Mouse (Mus musculus) cortical plate, adult 2 months (tissue): Measurements from ENCODE around the gene Ap1s3. TPM values are rescaled to one million over a fixed set of nuclear protein-coding genes. Genes with fewer than 3 reads are reported as not detected.
A peak's percentile ranks its signal among the peaks of the same experiment; 100 is the strongest.

ENCODE experiments used
- H3K27ac ChIP-seq: fragments of 200-500 bp; 2 replicates; pipeline ENCODE4 v1.5.1; 2012; ENCODE audit warnings: low read length, control low read depth, inconsistent platforms; ENCODE audit not compliant: insufficient read depth
- H3K4me1 ChIP-seq: fragments of 200-500 bp; 2 replicates; pipeline ENCODE4 v1.6.1; 2011; ENCODE audit warnings: low read length; ENCODE audit not compliant: control insufficient read depth, insufficient read depth
- H3K4me3 ChIP-seq: fragments of 200-500 bp; 2 replicates; pipeline ENCODE4 v1.5.1; 2011; ENCODE audit warnings: mild to moderate bottlenecking, low read length, control low read depth; ENCODE audit not compliant: insufficient read depth
- CTCF ChIP-seq: fragments of 200-500 bp; IDR thresholded peaks from 2 replicates; pipeline ENCODE4 v1.5.1; 2011; ENCODE audit warnings: mild to moderate bottlenecking, control low read depth, low read length; ENCODE audit not compliant: insufficient read depth; ENCODE audit errors: extremely low read depth
- POLR2A ChIP-seq: fragments of 200-500 bp; IDR thresholded peaks from 2 replicates; pipeline ENCODE4 v1.6.1; 2011; ENCODE audit warnings: mild to moderate bottlenecking, low read length, control low read depth; ENCODE audit not compliant: insufficient read depth; ENCODE audit errors: extremely low read depth
- polyA plus RNA-seq: library from polyadenylated mRNA; depleted of rRNA; stranded (reverse); fragments of >200 nt; gene quantifications from 2 replicates; pipeline ENCODE4 v1.2.3, GENCODE M21; 2012; rRNA removed

Gene Ap1s3
- polyA plus RNA-seq = 1.9 and 2.0 TPM in 2 replicates

- peak within 1 kb of the TSS; percentile 52 for H3K4me3 ChIP-seq
- TF ChIP-seq POLR2A (no peak), CTCF (no peak)
- H3K27ac ChIP-seq = no peak within 1 kb of the TSS
- no peaks in the 10 kb centered on the region; the same call in 1 of the 2 replicates for H3K4me1 ChIP-seq
Measured at GRCm38 (mm10) chr1:79671543-79672337, at the start of gene Ap1s3. Gene Ap1s3 (minus strand): TSS chr1:79671972.

DNA sequence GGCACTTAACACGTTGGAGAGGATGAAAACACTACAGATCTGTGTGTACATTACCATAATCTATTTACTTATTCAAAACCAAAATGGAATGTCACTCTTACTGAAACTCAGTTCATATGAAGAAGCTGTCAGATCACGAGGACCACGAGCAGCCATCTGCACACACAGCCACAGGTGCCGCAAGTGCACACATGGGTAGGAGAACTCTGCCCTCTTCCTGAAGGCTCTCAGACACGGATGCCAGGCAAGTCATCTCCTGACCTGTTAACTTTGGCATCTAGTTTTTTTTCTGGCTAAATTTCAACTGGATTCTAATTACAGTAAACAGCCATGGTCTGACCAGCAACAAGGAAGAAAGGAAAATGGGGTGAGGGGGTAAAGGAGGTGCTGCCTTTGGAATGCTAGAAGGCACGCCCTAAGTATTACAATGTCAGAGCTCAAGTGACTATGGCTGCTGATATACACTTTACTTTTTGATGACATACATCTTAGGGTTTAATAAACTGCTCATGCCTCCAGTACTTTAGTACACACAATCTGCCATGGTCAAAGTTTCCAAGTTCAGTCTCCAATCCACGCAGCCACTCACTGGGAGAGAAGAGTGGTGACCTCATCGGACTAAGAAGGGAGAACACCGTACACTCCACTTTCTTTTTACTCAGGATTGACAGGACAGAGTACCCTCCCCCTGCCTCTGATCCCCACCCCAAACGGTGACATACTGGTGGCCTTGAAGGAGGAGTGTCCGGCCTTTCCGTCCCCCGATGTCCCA is 42.6 kb upstream of the Ap1s3 start:
- H3K4me1 ChIP-seq = peaks cover 10% of the 10 kb centered on the region
- no peak overlapping the region for H3K27ac ChIP-seq
- H3K4me3 ChIP-seq = no peak overlapping the region
- no peak for TF ChIP-seq POLR2A
- TF ChIP-seq CTCF = no peak

DNA sequence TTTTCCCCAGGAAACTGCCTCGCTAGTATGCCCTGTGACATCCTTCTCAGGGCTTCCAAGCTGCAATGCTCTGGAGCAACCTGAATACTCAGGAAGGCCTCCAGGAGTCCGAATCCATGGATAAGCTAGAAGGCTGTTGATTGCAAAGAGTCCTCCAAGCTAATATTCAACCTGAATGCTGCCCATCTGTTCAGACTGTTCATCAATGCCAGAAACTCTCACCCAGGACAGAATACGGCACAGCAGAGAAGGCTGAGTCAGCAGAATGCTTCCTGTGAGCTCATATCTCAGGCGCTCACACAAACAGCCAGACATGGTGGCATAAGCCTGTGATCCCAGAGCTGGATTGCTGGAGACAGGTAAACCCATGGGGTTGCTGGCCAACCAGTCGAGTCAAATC is 41.3 kb upstream of the Ap1s3 start:
- no peak for TF ChIP-seq CTCF
- TF ChIP-seq POLR2A = no peak
- Histone ChIP-seq H3K4me1 (peaks cover 10% of the 10 kb centered on the region), H3K27ac (no peak overlapping the region), H3K4me3 (no peak overlapping the region)

GRCm38 (mm10) chr1:79711147-79712126 is 39.7 kb upstream of the Ap1s3 start:
- H3K4me1 ChIP-seq = peaks cover 10% of the 10 kb centered on the region
- no peak for TF ChIP-seq CTCF
- no peak for TF ChIP-seq POLR2A
- no peak overlapping the region for H3K27ac ChIP-seq
- H3K4me3 ChIP-seq = no peak overlapping the region

GRCm38 (mm10) chr1:79710678-79711077 is 38.9 kb upstream of the Ap1s3 start:
- H3K4me1 ChIP-seq = peaks cover 10% of the 10 kb centered on the region
- H3K27ac ChIP-seq = no peak overlapping the region
- no peak overlapping the region for H3K4me3 ChIP-seq
- no peak for TF ChIP-seq CTCF
- TF ChIP-seq POLR2A = no peak

DNA sequence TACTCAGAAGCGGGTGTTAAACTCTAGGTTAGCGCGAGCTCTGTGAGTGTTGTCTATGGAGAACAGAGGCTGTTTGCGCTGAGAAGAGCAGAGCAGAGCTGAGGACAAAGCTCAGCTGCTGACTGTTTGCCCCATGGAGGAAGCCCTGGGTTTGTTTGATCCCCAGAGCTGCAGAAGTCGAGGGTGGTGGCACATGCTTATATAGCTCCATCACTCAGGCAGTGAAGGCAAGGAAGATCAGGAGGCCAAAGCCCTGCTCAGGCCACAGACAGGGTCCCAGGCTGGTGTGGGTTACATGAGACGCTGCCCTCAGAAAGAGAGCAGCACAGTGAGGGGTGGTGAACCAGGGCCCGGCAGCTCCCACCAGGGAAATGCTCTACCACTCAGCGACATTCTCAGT is 38.4 kb upstream of the Ap1s3 start:
- no peak overlapping the region for H3K4me3 ChIP-seq
- H3K4me1 ChIP-seq = peaks cover 10% of the 10 kb centered on the region
- no peak overlapping the region for H3K27ac ChIP-seq
- TF ChIP-seq POLR2A (no peak), CTCF (no peak)

- Histone ChIP-seq H3K27ac (no peak overlapping the region), H3K4me1 (peaks cover 10% of the 10 kb centered on the region), H3K4me3 (no peak overlapping the region)
- TF ChIP-seq POLR2A (no peak), CTCF (no peak)
Measured at GRCm38 (mm10) chr1:79707383-79707782, 35.6 kb upstream of the Ap1s3 start.

DNA sequence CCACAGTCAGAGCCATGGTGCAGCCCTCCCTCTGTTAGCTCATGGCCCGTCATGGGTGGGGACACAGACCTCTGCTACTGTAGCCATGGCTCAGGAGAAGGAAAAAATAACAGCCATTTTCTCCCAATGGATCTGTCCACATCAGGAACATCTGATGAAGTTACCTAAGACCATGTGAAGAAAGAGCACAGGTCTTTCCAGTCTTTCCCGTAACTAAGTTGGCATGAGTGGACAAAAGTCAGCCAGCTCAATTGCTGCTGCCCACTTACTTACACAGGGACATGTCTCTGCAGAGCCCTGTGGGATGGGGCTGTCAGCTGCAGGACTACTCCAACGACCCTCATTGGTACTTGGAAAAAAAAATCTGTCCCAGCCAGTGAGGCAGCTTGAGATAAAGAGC is 34.9 kb upstream of the Ap1s3 start:
- no peak overlapping the region for H3K4me3 ChIP-seq
- H3K4me1 ChIP-seq = peaks cover 9% of the 10 kb centered on the region
- TF ChIP-seq CTCF = no peak
- no peak for TF ChIP-seq POLR2A
- no peak overlapping the region for H3K27ac ChIP-seq

DNA sequence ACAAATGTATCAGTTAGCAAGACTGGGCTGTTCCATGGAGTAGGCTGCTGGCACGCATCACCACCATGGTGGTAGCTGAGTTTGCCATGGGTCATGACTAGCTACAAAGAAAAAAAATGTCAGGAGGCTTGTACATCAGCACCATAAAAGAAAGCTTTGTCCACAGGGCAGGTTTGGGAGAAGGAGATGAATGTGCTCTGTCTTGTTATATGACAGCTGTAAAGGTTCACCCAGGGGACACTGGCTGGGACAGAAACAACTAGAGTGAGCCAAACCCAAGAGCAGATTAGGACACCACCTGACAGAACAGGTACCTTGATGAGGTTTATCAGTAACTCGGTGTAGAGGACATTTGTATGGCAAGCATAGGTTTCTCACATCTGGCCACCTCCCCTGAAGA is 32.9 kb upstream of the Ap1s3 start:
- Histone ChIP-seq H3K27ac (no peak overlapping the region), H3K4me3 (no peak overlapping the region), H3K4me1 (no peaks in the 10 kb centered on the region; the same call in 1 of the 2 replicates)
- no peak for TF ChIP-seq CTCF
- TF ChIP-seq POLR2A = no peak
